Mouse (Mus musculus): ENCODE data around the gene Ppp1r9a. TPM values are rescaled to one million over a fixed set of nuclear protein-coding genes. Genes with fewer than 3 reads are reported as not detected.

Gene Ppp1r9a
- polyA plus RNA-seq, 1 experiment from 2014 or later = 38.9 TPM

- ATAC-seq (ENCODE audit: low FRiP score) = no peak
- no peaks in the 10 kb centered on the region for H3K9me3 ChIP-seq (replicated peaks)
- no peak overlapping the region for H3K27ac ChIP-seq (replicated peaks)
- no peaks in the 10 kb centered on the region for H3K36me3 ChIP-seq
- H3K4me3 ChIP-seq (replicated peaks) = no peak overlapping the region
- H3K9ac ChIP-seq (replicated peaks) = no peak overlapping the region
- H3K4me2 ChIP-seq = no peak overlapping the region
- H3K4me1 ChIP-seq = no peaks in the 10 kb centered on the region
- H3K27me3 ChIP-seq (replicated peaks) = no peaks in the 10 kb centered on the region
- 61% methylated on average over 5 of the region's 5 CpGs for WGBS
Observed at GRCm38 (mm10) chr6:4963049-4963448, 60.3 kb downstream of the Ppp1r9a start.

GRCm38 (mm10) chr6:4967236-4967635 lies 64.5 kb downstream of the Ppp1r9a start:
- no peak overlapping the region for H3K27ac ChIP-seq (replicated peaks)
- no peaks in the 10 kb centered on the region for H3K36me3 ChIP-seq
- 97% methylated on average over 4 of the region's 4 CpGs for WGBS
- no peak overlapping the region for H3K4me2 ChIP-seq
- ATAC-seq (ENCODE audit: low FRiP score) = no peak
- H3K4me1 ChIP-seq = no peaks in the 10 kb centered on the region
- no peaks in the 10 kb centered on the region for H3K27me3 ChIP-seq (replicated peaks)
- no peaks in the 10 kb centered on the region for H3K9me3 ChIP-seq (replicated peaks)
- H3K9ac ChIP-seq (replicated peaks) = no peak overlapping the region
- H3K4me3 ChIP-seq (replicated peaks) = no peak overlapping the region

- peaks cover 7% of the 10 kb centered on the region for H3K4me1 ChIP-seq
- H3K27me3 ChIP-seq (replicated peaks) = no peaks in the 10 kb centered on the region
- WGBS = 76% methylated on average over 9 of the region's 9 CpGs
- H3K9ac ChIP-seq (replicated peaks) = no peak overlapping the region
- no peak overlapping the region for H3K4me2 ChIP-seq
- H3K9me3 ChIP-seq (replicated peaks) = no peaks in the 10 kb centered on the region
- H3K36me3 ChIP-seq = no peaks in the 10 kb centered on the region
- H3K4me3 ChIP-seq (replicated peaks) = no peak overlapping the region
- no peak overlapping the region for H3K27ac ChIP-seq (replicated peaks)
- ATAC-seq (ENCODE audit: low FRiP score) = no peak
Observed at GRCm38 (mm10) chr6:4971229-4971628, 68.5 kb downstream of the Ppp1r9a start.

DNA sequence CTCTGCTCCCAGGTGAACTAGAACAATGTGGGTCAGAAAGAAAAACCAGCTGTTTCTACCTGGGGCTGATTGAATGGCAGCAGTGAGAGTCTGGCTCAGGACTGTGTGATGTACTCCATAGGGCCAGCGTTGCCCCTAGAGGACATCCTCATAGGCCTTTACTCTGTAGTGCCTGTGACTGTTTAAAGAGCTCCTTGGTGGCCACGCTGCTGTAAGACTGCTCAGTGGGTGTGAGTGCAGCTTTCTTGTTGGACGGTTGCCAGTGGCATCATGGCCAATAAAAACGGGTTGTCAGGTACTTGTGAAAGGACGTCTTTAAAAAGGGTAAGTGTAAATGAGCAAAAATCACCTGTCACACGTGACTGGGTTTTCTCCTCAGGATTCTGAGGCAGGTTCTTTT lies 70.1 kb downstream of the Ppp1r9a start:
- Histone ChIP-seq H3K4me3 (replicated peaks) (no peak overlapping the region), H3K36me3 (no peaks in the 10 kb centered on the region), H3K9me3 (replicated peaks) (no peaks in the 10 kb centered on the region), H3K9ac (replicated peaks) (no peak overlapping the region), H3K27me3 (replicated peaks) (no peaks in the 10 kb centered on the region), H3K4me2 (no peak overlapping the region), H3K27ac (replicated peaks) (no peak overlapping the region), H3K4me1 (peaks cover 7% of the 10 kb centered on the region)
- WGBS = 39% methylated on average over 6 of the region's 6 CpGs
- ATAC-seq (ENCODE audit: low FRiP score) = peak; percentile 72

- H3K36me3 ChIP-seq = no peaks in the 10 kb centered on the region
- no peak for ATAC-seq (ENCODE audit: low FRiP score)
- peaks cover 7% of the 10 kb centered on the region for H3K4me1 ChIP-seq
- H3K4me3 ChIP-seq (replicated peaks) = no peak overlapping the region
- 93% methylated on average over 10 of the region's 10 CpGs for whole genome bisulfite sequencing
- H3K4me2 ChIP-seq = no peak overlapping the region
- H3K27ac ChIP-seq (replicated peaks) = no peak overlapping the region
- no peaks in the 10 kb centered on the region for H3K27me3 ChIP-seq (replicated peaks)
- H3K9me3 ChIP-seq (replicated peaks) = no peaks in the 10 kb centered on the region
- H3K9ac ChIP-seq (replicated peaks) = no peak overlapping the region
Observed at GRCm38 (mm10) chr6:4973337-4973736, 70.6 kb downstream of the Ppp1r9a start.

GRCm38 (mm10) chr6:4977515-4977914 lies 74.8 kb downstream of the Ppp1r9a start:
- Histone ChIP-seq H3K9me3 (replicated peaks) (no peaks in the 10 kb centered on the region), H3K27ac (replicated peaks) (no peak overlapping the region), H3K9ac (replicated peaks) (no peak overlapping the region), H3K4me3 (replicated peaks) (no peak overlapping the region), H3K4me1 (peaks cover 5% of the 10 kb centered on the region), H3K4me2 (no peak overlapping the region), H3K36me3 (no peaks in the 10 kb centered on the region), H3K27me3 (replicated peaks) (no peaks in the 10 kb centered on the region)
- WGBS = 93% methylated on average over 4 of the region's 4 CpGs
- no peak for ATAC-seq (ENCODE audit: low FRiP score)

DNA sequence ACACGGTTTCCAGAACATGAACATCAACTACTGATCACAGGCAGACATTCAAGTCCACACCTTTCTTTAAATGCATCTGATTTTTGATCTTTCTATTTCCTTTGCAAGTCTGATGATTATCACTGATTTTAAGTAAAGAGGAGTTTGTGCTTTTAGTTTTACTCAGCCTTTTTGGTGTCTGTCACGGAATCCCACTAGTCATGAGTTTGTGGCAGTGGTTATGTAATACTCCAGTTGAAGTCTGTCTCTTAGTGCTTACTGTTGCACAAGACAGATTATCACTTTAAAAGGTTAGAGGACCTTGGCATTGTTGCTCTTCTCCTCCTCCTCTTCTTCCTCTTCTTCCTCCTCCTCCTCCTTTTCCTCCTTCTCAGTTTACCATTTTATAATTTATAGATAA lies 75.5 kb downstream of the Ppp1r9a start:
- Histone ChIP-seq H3K27me3 (replicated peaks) (no peaks in the 10 kb centered on the region), H3K4me3 (replicated peaks) (no peak overlapping the region), H3K9ac (replicated peaks) (no peak overlapping the region), H3K36me3 (no peaks in the 10 kb centered on the region), H3K9me3 (replicated peaks) (no peaks in the 10 kb centered on the region), H3K4me1 (no peaks in the 10 kb centered on the region), H3K27ac (replicated peaks) (no peak overlapping the region), H3K4me2 (no peak overlapping the region)
- ATAC-seq (ENCODE audit: low FRiP score) = no peak
- 92% methylated on average over 2 of the region's 2 CpGs for WGBS

DNA sequence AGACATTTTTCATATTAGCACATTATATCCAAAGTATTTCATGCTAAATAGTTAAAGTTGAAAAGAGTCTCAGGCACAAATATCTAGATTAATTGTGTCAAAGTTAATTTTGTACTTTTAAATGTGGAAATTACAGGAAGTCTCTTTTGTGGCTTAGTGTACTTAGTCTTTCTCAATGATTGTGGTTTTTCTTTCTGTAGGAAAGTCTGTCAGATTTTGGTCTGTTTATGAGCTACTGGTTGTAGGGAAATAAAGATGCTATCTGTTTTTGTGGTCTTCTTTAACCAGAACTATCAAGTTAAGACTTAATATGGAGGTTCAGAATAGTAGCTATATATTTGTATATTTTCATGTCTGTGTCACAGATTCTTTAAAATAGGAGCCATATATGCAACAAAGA lies 76.2 kb downstream of the Ppp1r9a start:
- Histone ChIP-seq H3K9ac (replicated peaks) (no peak overlapping the region), H3K4me1 (no peaks in the 10 kb centered on the region), H3K9me3 (replicated peaks) (no peaks in the 10 kb centered on the region), H3K4me2 (no peak overlapping the region), H3K27me3 (replicated peaks) (no peaks in the 10 kb centered on the region), H3K27ac (replicated peaks) (no peak overlapping the region), H3K36me3 (no peaks in the 10 kb centered on the region), H3K4me3 (replicated peaks) (no peak overlapping the region)
- ATAC-seq (ENCODE audit: low FRiP score) = no peak

DNA sequence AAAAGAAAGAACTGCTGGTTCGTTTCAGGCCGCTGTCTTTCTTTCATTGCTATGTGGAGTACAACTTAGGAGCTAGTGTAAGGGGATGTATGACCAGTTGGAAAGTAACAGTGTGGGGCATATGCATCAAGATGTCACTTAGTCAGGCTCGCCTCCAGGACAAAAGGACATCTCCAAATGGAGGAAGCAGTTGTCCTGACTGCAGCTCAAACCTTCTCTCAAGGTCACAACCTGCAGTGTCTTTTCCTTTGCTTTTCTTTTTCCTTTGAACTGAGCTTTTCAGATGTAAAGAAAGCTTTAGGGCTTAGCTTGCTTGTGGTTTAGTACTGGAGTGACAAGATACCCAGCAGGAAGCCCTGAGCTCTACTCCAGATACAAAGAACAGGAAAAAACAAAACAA lies 77.4 kb downstream of the Ppp1r9a start:
- H3K4me2 ChIP-seq = no peak overlapping the region
- H3K27me3 ChIP-seq (replicated peaks) = no peaks in the 10 kb centered on the region
- H3K4me3 ChIP-seq (replicated peaks) = no peak overlapping the region
- no peaks in the 10 kb centered on the region for H3K4me1 ChIP-seq
- no peak for ATAC-seq (ENCODE audit: low FRiP score)
- H3K9ac ChIP-seq (replicated peaks) = no peak overlapping the region
- H3K27ac ChIP-seq (replicated peaks) = no peak overlapping the region
- H3K36me3 ChIP-seq = no peaks in the 10 kb centered on the region
- H3K9me3 ChIP-seq (replicated peaks) = no peaks in the 10 kb centered on the region
- 55% methylated on average over 3 of the region's 3 CpGs for WGBS

- no peak overlapping the region for H3K27ac ChIP-seq (replicated peaks)
- no peak; the same call in 1 of the 2 replicates for ATAC-seq (ENCODE audit: low FRiP score)
Observed at GRCm38 (mm10) chr6:4982686-4983162, 80.0 kb downstream of the Ppp1r9a start.

GRCm38 (mm10) chr6:4985668-4986067 lies 83.0 kb downstream of the Ppp1r9a start:
- Histone ChIP-seq H3K4me2 (no peak overlapping the region), H3K9ac (replicated peaks) (no peak overlapping the region), H3K27ac (replicated peaks) (no peak overlapping the region), H3K4me1 (no peaks in the 10 kb centered on the region), H3K36me3 (no peaks in the 10 kb centered on the region), H3K27me3 (replicated peaks) (no peaks in the 10 kb centered on the region), H3K4me3 (replicated peaks) (no peak overlapping the region), H3K9me3 (replicated peaks) (no peaks in the 10 kb centered on the region)
- 92% methylated on average over 3 of the region's 3 CpGs for WGBS
- ATAC-seq (ENCODE audit: low FRiP score) = no peak

More at GRCm38 (mm10) chr6:4982686-4983162, 80.0 kb downstream of the Ppp1r9a start:
- H3K4me3 ChIP-seq (replicated peaks) = no peak overlapping the region
- WGBS = 54% methylated on average over 9 of the region's 9 CpGs
- H3K4me2 ChIP-seq = no peak overlapping the region
- no peaks in the 10 kb centered on the region for H3K36me3 ChIP-seq
- no peaks in the 10 kb centered on the region for H3K4me1 ChIP-seq
- no peaks in the 10 kb centered on the region for H3K9me3 ChIP-seq (replicated peaks)
- no peak overlapping the region for H3K9ac ChIP-seq (replicated peaks)
- no peaks in the 10 kb centered on the region for H3K27me3 ChIP-seq (replicated peaks)

- no peak for ATAC-seq (ENCODE audit: low FRiP score)
- no peaks in the 10 kb centered on the region for H3K27me3 ChIP-seq (replicated peaks)
- H3K9ac ChIP-seq (replicated peaks) = no peak overlapping the region
- WGBS = 95% methylated on average over 5 of the region's 5 CpGs
- no peak overlapping the region for H3K4me3 ChIP-seq (replicated peaks)
- no peak overlapping the region for H3K27ac ChIP-seq (replicated peaks)
- no peak overlapping the region for H3K4me2 ChIP-seq
- H3K9me3 ChIP-seq (replicated peaks) = no peaks in the 10 kb centered on the region
- no peaks in the 10 kb centered on the region for H3K4me1 ChIP-seq
- no peaks in the 10 kb centered on the region for H3K36me3 ChIP-seq
Observed at GRCm38 (mm10) chr6:4987084-4987483, 84.4 kb downstream of the Ppp1r9a start.

- Histone ChIP-seq H3K27me3 (replicated peaks) (no peaks in the 10 kb centered on the region), H3K36me3 (no peaks in the 10 kb centered on the region), H3K4me3 (replicated peaks) (no peak overlapping the region), H3K27ac (replicated peaks) (no peak overlapping the region), H3K4me2 (no peak overlapping the region), H3K4me1 (peaks cover 2% of the 10 kb centered on the region; the same call in 1 of the 2 replicates), H3K9ac (replicated peaks) (no peak overlapping the region), H3K9me3 (replicated peaks) (no peaks in the 10 kb centered on the region)
- ATAC-seq (ENCODE audit: low FRiP score) = no peak
- WGBS = 64% methylated on average over 4 of the region's 4 CpGs
Observed at GRCm38 (mm10) chr6:4988688-4989087, 86.0 kb downstream of the Ppp1r9a start.

Measured in neural tube, embryonic 15.5 days (tissue).